Mouse (Mus musculus): ENCODE results near the gene Boll. TPM values are rescaled to one million over a fixed set of nuclear protein-coding genes. Genes with fewer than 3 reads are reported as not detected.
A peak's percentile ranks its signal among the peaks of the same experiment; 100 is the strongest.

The Boll gene
- total RNA-seq, 1 experiment, result 2.9 TPM

DNA sequence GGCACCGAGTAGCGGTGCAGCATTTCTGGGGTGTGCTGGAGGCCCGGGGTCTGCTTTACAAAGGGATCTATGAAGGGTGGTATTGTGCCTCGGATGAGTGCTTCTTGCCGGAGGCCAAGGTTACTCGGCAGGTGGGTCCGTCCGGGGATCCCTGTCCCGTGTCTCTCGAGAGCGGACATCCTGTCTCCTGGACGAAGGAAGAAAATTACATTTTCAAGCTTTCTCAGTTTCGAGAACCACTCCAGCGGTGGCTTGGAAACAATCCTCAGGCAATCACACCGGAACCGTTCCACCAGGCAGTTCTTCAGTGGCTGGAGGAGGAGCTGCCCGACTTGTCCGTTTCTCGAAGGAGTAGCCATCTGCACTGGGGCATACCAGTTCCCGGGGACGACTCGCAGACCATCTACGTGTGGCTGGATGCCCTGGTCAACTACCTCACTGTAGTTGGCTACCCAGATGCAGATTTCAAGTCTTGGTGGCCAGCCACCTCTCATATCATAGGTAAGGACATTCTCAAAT, 125.6 kb downstream of the Boll start:
- Histone ChIP-seq H3K4me1 (ENCODE audit: control insufficient read depth in 2 of 2, insufficient read depth in 2 of 2, low read length in 2 of 2, poor library complexity in 1 of 2) (peaks cover 5 to 6% of the 10 kb centered on the region in 2 experiments), H3K4me3 (ENCODE audit: insufficient read depth in 1 of 2, low read depth in 1 of 2, low read length in 2 of 2, poor library complexity in 1 of 2, severe bottlenecking in 1 of 2) (peak overlapping the region; percentile 83), H3K36me3 (ENCODE audit: control insufficient read depth, insufficient read depth, low read length, poor library complexity, severe bottlenecking) (no peaks in the 10 kb centered on the region), H3K27ac (ENCODE audit: insufficient read depth, low read depth, low read length, poor library complexity, severe bottlenecking) (no peak overlapping the region), H3K9me3 (ENCODE audit: control insufficient read depth, insufficient read depth, low read depth, low read length) (no peaks in the 10 kb centered on the region), H3K9ac (ENCODE audit: insufficient read depth, low read depth, low read length, poor library complexity, severe bottlenecking) (peak overlapping the region; percentile 80)
- DNase-seq (ENCODE audit: low read depth, low spot score), result no peak
- TF ChIP-seq CHD2 (IDR thresholded peaks at IDR 0.05; ENCODE audit: low read depth, low read length), result 0 out of 2 replicates have a peak, but pooled peaks have one; percentile 38
- TF ChIP-seq ZNF384 (IDR thresholded peaks at IDR 0.05; ENCODE audit: low read depth, low read length), result no peak
- in situ Hi-C loops (cut with MboI; ENCODE audit: low sequenced_read_pairs in 2 of 2, unreplicated experiment in 2 of 2), result no loop called here

DNA sequence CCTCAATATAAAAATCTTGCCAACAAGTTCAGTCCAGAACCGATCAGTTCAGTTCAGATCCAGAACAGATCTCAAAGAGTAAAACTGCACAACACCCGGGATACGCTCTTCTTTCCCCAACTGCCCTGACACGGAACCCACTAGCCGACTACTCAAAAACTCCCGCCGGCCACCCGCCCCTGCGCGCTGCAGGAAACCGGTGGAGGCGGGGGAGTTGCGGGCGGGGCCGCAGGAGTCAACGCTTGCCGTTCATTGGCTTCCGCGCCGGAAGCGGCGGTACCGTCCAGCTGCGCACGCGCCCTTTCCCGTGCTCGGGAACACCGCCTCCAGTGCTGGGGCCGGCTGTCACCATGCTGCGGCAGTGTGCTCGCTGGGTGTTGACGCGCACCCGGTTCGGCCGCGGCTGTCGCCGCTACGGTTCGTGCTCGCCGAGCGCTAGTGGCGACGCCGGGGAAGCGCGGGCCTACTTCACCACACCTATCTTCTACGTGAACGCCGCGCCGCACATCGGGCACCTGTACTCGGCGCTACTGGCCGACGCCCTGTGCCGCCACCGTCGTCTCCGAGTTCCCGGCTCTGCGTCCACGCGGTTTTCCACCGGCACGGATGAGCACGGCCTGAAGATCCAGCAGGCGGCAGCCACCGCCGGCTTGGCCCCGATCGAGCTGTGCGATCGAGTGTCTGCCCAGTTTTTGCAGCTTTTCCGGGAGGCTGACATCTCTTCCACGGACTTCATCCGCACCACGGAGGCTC, 126.2 kb downstream of the Boll start, which contains the start of gene Mars2:
Mars2 (plus strand) TSS at position 288 of the 753 bp plus-strand sequence.
- H3K27ac ChIP-seq (ENCODE audit: insufficient read depth, low read depth, low read length, poor library complexity, severe bottlenecking), result no peak within 1 kb of the TSS; the same call in 1 of the 2 replicates

DNA sequence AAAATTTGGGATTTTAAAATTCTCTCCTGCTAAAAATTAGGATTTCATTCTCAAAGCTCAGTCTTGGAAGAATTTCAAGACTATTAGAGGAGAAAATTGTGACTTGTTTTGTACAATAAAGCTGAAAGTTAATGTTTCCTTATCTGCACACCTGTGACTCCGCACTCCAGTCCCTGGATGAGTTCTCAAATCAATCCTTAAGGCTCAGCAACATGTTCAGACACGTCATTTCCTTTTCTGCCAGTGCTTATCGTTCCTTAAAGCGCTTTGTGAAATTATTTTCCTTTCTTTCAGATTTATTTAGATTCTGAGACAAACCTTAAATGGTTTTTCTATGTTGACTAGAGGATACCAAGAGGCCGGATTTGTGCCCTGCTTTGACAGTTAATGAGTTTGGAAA, 126.8 kb downstream of the Boll start:
- peaks cover 5 to 6% of the 10 kb centered on the region in 2 experiments for H3K4me1 ChIP-seq (ENCODE audit: control insufficient read depth in 2 of 2, insufficient read depth in 2 of 2, low read length in 2 of 2, poor library complexity in 1 of 2)
- in situ Hi-C loops (cut with MboI; ENCODE audit: low sequenced_read_pairs in 2 of 2, unreplicated experiment in 2 of 2), result no loop called here
- H3K27ac ChIP-seq (ENCODE audit: insufficient read depth, low read depth, low read length, poor library complexity, severe bottlenecking), result no peak overlapping the region; the same call in 1 of the 2 replicates
- H3K9ac ChIP-seq (ENCODE audit: insufficient read depth, low read depth, low read length, poor library complexity, severe bottlenecking), result no peak overlapping the region; the same call in 1 of the 2 replicates
- peak overlapping the region; percentile 37 to 83 for H3K4me3 ChIP-seq (ENCODE audit: insufficient read depth in 1 of 2, low read depth in 1 of 2, low read length in 2 of 2, poor library complexity in 1 of 2, severe bottlenecking in 1 of 2)
- TF ChIP-seq CHD2 (IDR thresholded peaks at IDR 0.05; ENCODE audit: low read depth, low read length) (no peak), MAFK (IDR thresholded peaks at IDR 0.05; ENCODE audit: insufficient read depth, low read depth, low read length) (no peak), HCFC1 (IDR thresholded peaks at IDR 0.05; ENCODE audit: borderline replicate concordance, insufficient read depth, low read length) (no peak), ZNF384 (IDR thresholded peaks at IDR 0.05; ENCODE audit: low read depth, low read length) (no peak)
- DNase-seq (ENCODE audit: low read depth, low spot score), result no peak
- H3K9me3 ChIP-seq (ENCODE audit: control insufficient read depth, insufficient read depth, low read depth, low read length), result no peaks in the 10 kb centered on the region
- H3K36me3 ChIP-seq (ENCODE audit: control insufficient read depth, insufficient read depth, low read length, poor library complexity, severe bottlenecking), result no peaks in the 10 kb centered on the region

More for the DNA sequence above, 126.2 kb downstream of the Boll start, which contains the start of gene Mars2:
- Histone ChIP-seq H3K9ac (ENCODE audit: insufficient read depth, low read depth, low read length, poor library complexity, severe bottlenecking) (peak within 1 kb of the TSS; percentile 80), H3K9me3 (ENCODE audit: control insufficient read depth, insufficient read depth, low read depth, low read length) (no peaks in the 10 kb centered on the region), H3K36me3 (ENCODE audit: control insufficient read depth, insufficient read depth, low read length, poor library complexity, severe bottlenecking) (no peaks in the 10 kb centered on the region), H3K4me3 (ENCODE audit: insufficient read depth in 1 of 2, low read depth in 1 of 2, low read length in 2 of 2, poor library complexity in 1 of 2, severe bottlenecking in 1 of 2) (peak within 1 kb of the TSS; percentile 83), H3K4me1 (ENCODE audit: control insufficient read depth in 2 of 2, insufficient read depth in 2 of 2, low read length in 2 of 2, poor library complexity in 1 of 2) (peaks cover 5 to 6% of the 10 kb centered on the region in 2 experiments)
- in situ Hi-C loops (cut with MboI; ENCODE audit: low sequenced_read_pairs in 2 of 2, unreplicated experiment in 2 of 2), result no loop called here
- peak; percentile 87 for DNase-seq (ENCODE audit: low read depth, low spot score)
- TF ChIP-seq HCFC1 (IDR thresholded peaks at IDR 0.05; ENCODE audit: borderline replicate concordance, insufficient read depth, low read length) (no peak), ZC3H11A (IDR thresholded peaks at IDR 0.05; ENCODE audit: borderline replicate concordance, low read depth, low read length) (no peak), ZNF384 (IDR thresholded peaks at IDR 0.05; ENCODE audit: low read depth, low read length) (no peak), MAFK (IDR thresholded peaks at IDR 0.05; ENCODE audit: insufficient read depth, low read depth, low read length) (no peak), CHD2 (IDR thresholded peaks at IDR 0.05; ENCODE audit: low read depth, low read length) (no peak)

DNA sequence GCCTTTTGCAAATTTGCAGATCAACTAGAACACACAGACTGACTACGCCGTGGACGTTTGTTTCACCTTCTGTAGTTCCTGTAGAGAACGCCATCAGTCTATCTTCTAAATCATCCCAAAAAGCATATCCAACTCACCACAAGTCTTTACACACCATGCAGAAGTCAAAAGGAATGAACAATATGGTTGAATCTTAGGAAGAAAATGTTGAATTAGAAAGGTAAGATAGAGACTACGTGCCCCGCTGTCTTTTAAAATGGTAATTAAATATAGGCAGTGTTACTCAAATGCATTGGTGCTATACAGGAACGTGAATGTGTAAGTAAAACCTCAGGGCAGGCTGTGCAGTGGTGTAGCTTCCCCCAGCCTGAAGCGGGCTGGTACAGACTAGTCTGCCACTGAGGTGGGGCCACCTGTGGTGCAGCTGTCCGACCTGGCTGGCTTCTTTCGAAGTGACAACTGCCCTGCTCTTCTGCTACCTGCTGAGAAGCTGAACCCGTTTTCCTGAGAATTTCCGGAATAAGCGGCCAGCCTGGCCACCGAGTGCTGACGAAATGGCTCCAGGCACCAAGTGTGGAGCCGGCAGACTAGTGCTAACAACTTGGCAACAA, 128.3 kb downstream of the Boll start:
- Histone ChIP-seq H3K4me1 (ENCODE audit: control insufficient read depth in 2 of 2, insufficient read depth in 2 of 2, low read length in 2 of 2, poor library complexity in 1 of 2) (peaks cover 5 to 6% of the 10 kb centered on the region in 2 experiments), H3K9ac (ENCODE audit: insufficient read depth, low read depth, low read length, poor library complexity, severe bottlenecking) (0 out of 2 replicates have a peak overlapping the region, but pooled peaks have one; percentile 27), H3K36me3 (ENCODE audit: control insufficient read depth, insufficient read depth, low read length, poor library complexity, severe bottlenecking) (no peaks in the 10 kb centered on the region), H3K27ac (ENCODE audit: insufficient read depth, low read depth, low read length, poor library complexity, severe bottlenecking) (0 out of 2 replicates have a peak overlapping the region, but pooled peaks have one; percentile 12), H3K9me3 (ENCODE audit: control insufficient read depth, insufficient read depth, low read depth, low read length) (no peaks in the 10 kb centered on the region), H3K4me3 (ENCODE audit: insufficient read depth in 1 of 2, low read depth in 1 of 2, low read length in 2 of 2, poor library complexity in 1 of 2, severe bottlenecking in 1 of 2) (peak overlapping the region; percentile 4 to 11; a peak in 2 of 4 replicates)
- no peak for DNase-seq (ENCODE audit: low read depth, low spot score)
- TF ChIP-seq ZNF384 (IDR thresholded peaks at IDR 0.05; ENCODE audit: low read depth, low read length) (no peak), HCFC1 (IDR thresholded peaks at IDR 0.05; ENCODE audit: borderline replicate concordance, insufficient read depth, low read length) (no peak), MAFK (IDR thresholded peaks at IDR 0.05; ENCODE audit: insufficient read depth, low read depth, low read length) (no peak), CHD2 (IDR thresholded peaks at IDR 0.05; ENCODE audit: low read depth, low read length) (no peak), ZC3H11A (IDR thresholded peaks at IDR 0.05; ENCODE audit: borderline replicate concordance, low read depth, low read length) (no peak)
- in situ Hi-C loops (cut with MboI; ENCODE audit: low sequenced_read_pairs in 2 of 2, unreplicated experiment in 2 of 2), result no loop called here
